Mouse (Mus musculus): ENCODE data around the gene Iffo2. TPM values are rescaled to one million over a fixed set of nuclear protein-coding genes. Genes with fewer than 3 reads are reported as not detected.

Iffo2 gene
- polyA plus RNA-seq, 1 experiment from 2014 or later, result 5.2 TPM

DNA sequence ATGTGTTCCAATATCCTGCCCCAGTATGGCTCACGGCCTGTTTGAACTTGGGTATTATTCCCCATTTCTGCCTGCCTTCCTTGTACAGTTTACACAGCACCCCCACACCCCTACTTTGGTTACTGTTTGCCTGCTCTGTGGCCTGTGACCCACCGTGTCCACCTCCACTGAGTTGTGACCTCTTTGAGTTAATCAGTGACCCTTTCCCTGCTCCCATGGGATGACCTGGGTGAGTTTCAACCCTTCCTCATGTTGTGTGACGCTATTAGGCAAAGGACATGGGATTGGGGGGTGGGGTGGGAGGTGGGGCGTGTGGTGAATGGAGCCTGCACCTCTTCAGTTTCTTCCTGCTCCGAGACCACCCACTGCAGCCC lies 93.8 kb downstream of the Iffo2 start:
- Histone ChIP-seq H3K4me3 (replicated peaks; ENCODE audit: low read depth, low read length) (peak overlapping the region; percentile 71), H3K27ac (replicated peaks; ENCODE audit: low read depth, low read length) (no peak overlapping the region), H3K9ac (replicated peaks; ENCODE audit: low read length) (0 out of 2 replicates have a peak overlapping the region, but pooled peaks have one; percentile 9), H3K9me3 (ENCODE audit: control insufficient read depth, low read length) (no peaks in the 10 kb centered on the region), H3K27me3 (ENCODE audit: control insufficient read depth, insufficient read depth, low read length) (no peaks in the 10 kb centered on the region), H3K36me3 (ENCODE audit: control insufficient read depth, insufficient read depth, low read length) (0 out of 2 replicates have a peak, but pooled peaks cover 3% of the 10 kb centered on the region), H3K4me1 (ENCODE audit: control insufficient read depth, insufficient read depth, low read length) (peaks cover 17% of the 10 kb centered on the region), H3K4me2 (ENCODE audit: low read length) (peak overlapping the region; percentile 86)
- no peak for ATAC-seq (ENCODE audit: low FRiP score, low TSS enrichment)
- 70% methylated on average over 5 of the region's 5 CpGs for WGBS
- no peak for DNase-seq

DNA sequence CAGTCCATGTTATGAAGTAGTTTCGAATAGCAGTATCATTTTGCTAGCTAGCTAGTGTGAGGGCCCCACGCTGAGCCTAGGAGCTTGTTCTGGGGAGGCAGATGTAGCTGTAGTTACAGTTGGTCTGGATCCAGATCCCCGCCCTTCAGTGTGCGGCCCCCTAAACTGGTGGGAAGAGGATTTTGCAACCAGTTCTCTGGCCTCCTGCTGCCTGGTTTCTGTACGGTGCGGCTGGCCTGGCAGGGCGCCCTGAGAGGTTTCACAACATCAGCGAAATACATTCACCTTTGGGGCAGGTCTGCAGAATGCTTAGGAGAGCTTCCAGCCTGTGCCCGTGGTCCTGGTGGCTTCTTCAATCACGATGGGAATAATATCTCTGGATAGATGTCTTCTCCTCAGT lies 94.4 kb downstream of the Iffo2 start:
- no peak overlapping the region for H3K27ac ChIP-seq (replicated peaks; ENCODE audit: low read depth, low read length)
- peaks cover 17% of the 10 kb centered on the region for H3K4me1 ChIP-seq (ENCODE audit: control insufficient read depth, insufficient read depth, low read length)
- 0 out of 2 replicates have a peak, but pooled peaks cover 3% of the 10 kb centered on the region for H3K36me3 ChIP-seq (ENCODE audit: control insufficient read depth, insufficient read depth, low read length)
- no peaks in the 10 kb centered on the region for H3K27me3 ChIP-seq (ENCODE audit: control insufficient read depth, insufficient read depth, low read length)
- WGBS, result 84% methylated on average over 10 of the region's 10 CpGs
- H3K4me2 ChIP-seq (ENCODE audit: low read length), result no peak overlapping the region; the same call in 1 of the 2 replicates
- H3K9me3 ChIP-seq (ENCODE audit: control insufficient read depth, low read length), result no peaks in the 10 kb centered on the region
- ATAC-seq (ENCODE audit: low FRiP score, low TSS enrichment), result no peak
- H3K4me3 ChIP-seq (replicated peaks; ENCODE audit: low read depth, low read length), result no peak overlapping the region
- H3K9ac ChIP-seq (replicated peaks; ENCODE audit: low read length), result no peak overlapping the region
- DNase-seq, result no peak

DNA sequence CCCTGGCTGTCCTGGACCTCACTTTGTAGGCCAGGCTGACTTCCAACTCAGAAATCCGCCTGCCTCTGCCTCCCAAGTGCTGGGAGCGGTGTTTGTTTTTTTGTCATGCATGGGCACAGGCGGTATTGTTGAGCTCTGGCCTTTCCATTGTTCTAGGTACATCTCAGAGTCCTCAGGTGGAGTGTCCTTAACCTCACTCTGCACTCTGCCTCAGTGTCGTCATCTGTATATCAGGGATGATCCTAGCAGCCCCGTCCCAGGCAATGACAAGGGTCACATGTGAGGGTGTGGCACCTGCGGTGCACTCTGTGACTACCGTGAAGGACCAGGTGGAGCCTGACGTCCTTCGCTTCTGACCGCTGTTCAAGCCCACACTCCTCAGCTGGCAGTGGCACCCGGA lies 97.0 kb downstream of the Iffo2 start:
- H3K9ac ChIP-seq (replicated peaks; ENCODE audit: low read length), result no peak overlapping the region
- no peak for DNase-seq
- H3K4me1 ChIP-seq (ENCODE audit: control insufficient read depth, insufficient read depth, low read length), result peaks cover 14% of the 10 kb centered on the region
- no peak for ATAC-seq (ENCODE audit: low FRiP score, low TSS enrichment)
- no peak overlapping the region for H3K27ac ChIP-seq (replicated peaks; ENCODE audit: low read depth, low read length)
- no peaks in the 10 kb centered on the region for H3K27me3 ChIP-seq (ENCODE audit: control insufficient read depth, insufficient read depth, low read length)
- no peak overlapping the region for H3K4me2 ChIP-seq (ENCODE audit: low read length)
- no peaks in the 10 kb centered on the region for H3K9me3 ChIP-seq (ENCODE audit: control insufficient read depth, low read length)
- 94% methylated on average over 11 of the region's 11 CpGs for WGBS
- no peak overlapping the region for H3K4me3 ChIP-seq (replicated peaks; ENCODE audit: low read depth, low read length)
- H3K36me3 ChIP-seq (ENCODE audit: control insufficient read depth, insufficient read depth, low read length), result 0 out of 2 replicates have a peak, but pooled peaks cover 3% of the 10 kb centered on the region

DNA sequence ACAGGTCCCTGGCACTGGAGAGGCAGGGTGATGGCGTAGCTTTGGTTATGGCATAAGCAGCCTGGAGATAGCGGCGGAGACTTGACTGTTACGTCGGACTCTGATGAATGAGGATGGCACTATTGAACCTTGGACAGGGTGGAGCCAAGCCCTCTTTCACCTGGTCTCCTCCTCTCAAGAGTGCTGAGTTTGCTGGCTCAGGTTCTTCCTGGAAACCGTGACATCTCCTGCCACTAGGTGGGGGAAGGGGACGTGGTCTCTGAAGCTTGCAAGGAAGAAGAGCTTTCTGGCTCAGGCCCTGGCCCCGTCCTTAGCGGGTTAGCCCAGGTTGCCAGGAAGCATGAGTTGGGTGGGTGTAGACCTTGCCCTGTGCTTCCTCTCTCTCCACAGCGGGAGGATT lies 99.8 kb downstream of the Iffo2 start:
- Histone ChIP-seq H3K27ac (replicated peaks; ENCODE audit: low read depth, low read length) (no peak overlapping the region), H3K9ac (replicated peaks; ENCODE audit: low read length) (no peak overlapping the region), H3K36me3 (ENCODE audit: control insufficient read depth, insufficient read depth, low read length) (peaks cover 6% of the 10 kb centered on the region; the same call in 1 of the 2 replicates), H3K4me3 (replicated peaks; ENCODE audit: low read depth, low read length) (no peak overlapping the region), H3K4me1 (ENCODE audit: control insufficient read depth, insufficient read depth, low read length) (no peaks in the 10 kb centered on the region), H3K9me3 (ENCODE audit: control insufficient read depth, low read length) (no peaks in the 10 kb centered on the region), H3K27me3 (ENCODE audit: control insufficient read depth, insufficient read depth, low read length) (no peaks in the 10 kb centered on the region), H3K4me2 (ENCODE audit: low read length) (no peak overlapping the region)
- ATAC-seq (ENCODE audit: low FRiP score, low TSS enrichment), result no peak
- 76% methylated on average over 10 of the region's 10 CpGs for WGBS
- DNase-seq, result no peak

DNA sequence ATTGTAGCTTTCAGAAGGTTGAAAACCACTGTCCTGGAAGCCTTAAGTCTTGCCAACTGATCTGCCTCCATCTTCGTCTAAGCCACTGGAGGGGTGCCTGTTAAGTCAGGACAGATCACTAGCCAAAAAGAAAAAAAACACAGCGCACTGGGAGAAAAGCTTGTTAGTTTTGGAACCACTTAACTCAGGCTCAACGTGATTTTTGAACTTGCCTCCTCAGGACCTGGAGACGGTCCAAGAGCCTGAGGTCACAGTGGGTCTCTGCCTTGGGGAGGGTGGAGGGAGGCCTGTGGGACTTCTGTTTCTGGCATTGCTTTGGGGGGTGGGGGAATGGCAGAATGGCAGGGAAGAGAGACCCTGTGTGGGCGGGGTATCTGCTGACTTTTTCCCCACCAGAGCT lies 100.8 kb downstream of the Iffo2 start:
- H3K4me1 ChIP-seq (ENCODE audit: control insufficient read depth, insufficient read depth, low read length), result no peaks in the 10 kb centered on the region
- 81% methylated on average over 5 of the region's 5 CpGs for WGBS
- no peak for DNase-seq

DNA sequence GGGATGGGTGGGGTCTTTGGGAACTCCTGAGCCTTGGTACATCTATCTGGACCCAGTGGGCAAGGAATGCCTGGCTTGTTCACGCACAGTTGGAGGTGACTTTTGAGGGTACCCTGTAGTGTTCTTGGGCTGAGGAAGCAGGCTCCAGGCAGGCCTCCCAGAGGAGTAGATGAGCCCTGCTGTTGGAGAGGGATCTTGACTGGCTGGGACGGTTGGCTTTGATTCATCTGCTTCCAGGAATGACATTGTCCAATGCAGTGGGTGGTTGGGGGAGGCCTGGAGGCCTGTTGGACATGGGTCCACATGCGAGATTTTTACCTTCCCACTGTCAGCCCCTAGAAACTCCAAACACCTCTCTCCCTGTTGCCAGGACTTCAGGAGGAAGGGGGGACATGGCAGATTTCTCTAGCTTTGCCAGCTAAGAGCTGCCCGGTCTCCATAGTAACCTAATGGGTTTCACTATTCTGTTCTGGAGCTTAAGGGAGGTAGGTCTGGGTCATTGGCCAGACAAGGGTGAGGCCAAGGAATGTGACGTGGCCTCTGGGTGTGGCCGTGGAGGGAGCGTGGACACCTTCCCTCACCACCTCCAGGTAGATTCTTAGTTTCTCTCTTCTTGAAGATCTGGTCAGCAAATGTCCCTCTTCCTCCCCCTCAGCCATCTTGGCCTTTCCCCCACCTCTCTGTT lies 101.4 kb downstream of the Iffo2 start:
- Histone ChIP-seq H3K27ac (replicated peaks; ENCODE audit: low read depth, low read length) (no peak overlapping the region), H3K9ac (replicated peaks; ENCODE audit: low read length) (no peak overlapping the region), H3K27me3 (ENCODE audit: control insufficient read depth, insufficient read depth, low read length) (no peaks in the 10 kb centered on the region), H3K9me3 (ENCODE audit: control insufficient read depth, low read length) (no peaks in the 10 kb centered on the region), H3K4me3 (replicated peaks; ENCODE audit: low read depth, low read length) (no peak overlapping the region), H3K36me3 (ENCODE audit: control insufficient read depth, insufficient read depth, low read length) (peaks cover 12% of the 10 kb centered on the region; the same call in 1 of the 2 replicates), H3K4me2 (ENCODE audit: low read length) (no peak overlapping the region), H3K4me1 (ENCODE audit: control insufficient read depth, insufficient read depth, low read length) (no peaks in the 10 kb centered on the region)
- WGBS, result 88% methylated on average over 7 of the region's 7 CpGs
- DNase-seq (no peak), ATAC-seq (ENCODE audit: low FRiP score, low TSS enrichment) (no peak)

More for the DNA sequence above, 100.8 kb downstream of the Iffo2 start:
- H3K4me3 ChIP-seq (replicated peaks; ENCODE audit: low read depth, low read length), result no peak overlapping the region
- no peak overlapping the region for H3K27ac ChIP-seq (replicated peaks; ENCODE audit: low read depth, low read length)
- no peak overlapping the region for H3K9ac ChIP-seq (replicated peaks; ENCODE audit: low read length)
- no peak overlapping the region for H3K4me2 ChIP-seq (ENCODE audit: low read length)
- no peak for ATAC-seq (ENCODE audit: low FRiP score, low TSS enrichment)
- H3K9me3 ChIP-seq (ENCODE audit: control insufficient read depth, low read length), result no peaks in the 10 kb centered on the region
- peaks cover 12% of the 10 kb centered on the region; the same call in 1 of the 2 replicates for H3K36me3 ChIP-seq (ENCODE audit: control insufficient read depth, insufficient read depth, low read length)
- no peaks in the 10 kb centered on the region for H3K27me3 ChIP-seq (ENCODE audit: control insufficient read depth, insufficient read depth, low read length)

DNA sequence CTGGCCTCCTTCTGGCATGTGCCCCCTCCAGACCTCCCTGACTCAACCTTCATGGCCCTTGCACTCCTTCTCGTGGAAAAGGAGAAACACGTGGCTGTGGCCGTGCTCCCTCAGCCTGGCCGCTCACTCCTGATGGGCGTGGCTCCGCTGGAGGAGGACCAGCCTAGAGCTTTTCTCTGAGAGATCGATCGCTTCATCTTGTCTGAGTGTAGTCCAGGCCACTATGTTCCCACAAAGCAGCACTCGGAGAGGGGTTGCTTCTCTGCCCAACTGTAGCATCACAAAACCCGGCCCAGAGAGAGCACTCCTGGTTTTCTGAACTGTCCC lies 101.9 kb downstream of the Iffo2 start:
- no peak for ATAC-seq (ENCODE audit: low FRiP score, low TSS enrichment)
- WGBS, result 85% methylated on average over 10 of the region's 10 CpGs

DNA sequence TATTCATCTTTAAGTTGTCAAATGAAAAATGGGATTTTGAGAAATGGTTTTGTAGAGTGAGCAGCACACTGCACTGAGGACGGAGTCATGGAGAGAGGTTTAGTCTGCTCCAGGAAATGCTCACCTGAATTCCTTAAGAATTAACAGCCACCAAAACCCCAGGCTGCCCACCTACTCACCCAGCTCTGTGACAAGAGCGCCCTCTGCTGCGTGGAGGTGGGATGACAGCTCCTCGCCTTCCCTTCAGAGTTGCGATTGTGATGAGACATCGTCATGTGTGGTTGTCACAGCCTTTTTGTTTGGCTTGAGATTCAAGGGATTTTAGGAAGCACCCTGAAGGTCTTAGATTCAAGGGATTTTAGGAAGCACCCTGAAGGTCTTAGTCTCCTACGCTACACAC lies 106.0 kb downstream of the Iffo2 start:
- no peaks in the 10 kb centered on the region for H3K9me3 ChIP-seq (ENCODE audit: control insufficient read depth, low read length)
- H3K27ac ChIP-seq (replicated peaks; ENCODE audit: low read depth, low read length), result no peak overlapping the region
- H3K36me3 ChIP-seq (ENCODE audit: control insufficient read depth, insufficient read depth, low read length), result peaks cover 16% of the 10 kb centered on the region
- DNase-seq (peak; percentile 84), ATAC-seq (ENCODE audit: low FRiP score, low TSS enrichment) (no peak)
- H3K4me2 ChIP-seq (ENCODE audit: low read length), result no peak overlapping the region
- 23% methylated on average over 7 of the region's 7 CpGs for WGBS
- H3K9ac ChIP-seq (replicated peaks; ENCODE audit: low read length), result no peak overlapping the region
- H3K4me3 ChIP-seq (replicated peaks; ENCODE audit: low read depth, low read length), result no peak overlapping the region
- H3K27me3 ChIP-seq (ENCODE audit: control insufficient read depth, insufficient read depth, low read length), result no peaks in the 10 kb centered on the region
- peaks cover 12% of the 10 kb centered on the region; the same call in 1 of the 2 replicates for H3K4me1 ChIP-seq (ENCODE audit: control insufficient read depth, insufficient read depth, low read length)

More for the DNA sequence above, 101.9 kb downstream of the Iffo2 start:
- Histone ChIP-seq H3K36me3 (ENCODE audit: control insufficient read depth, insufficient read depth, low read length) (peaks cover 15% of the 10 kb centered on the region), H3K4me1 (ENCODE audit: control insufficient read depth, insufficient read depth, low read length) (no peaks in the 10 kb centered on the region), H3K9ac (replicated peaks; ENCODE audit: low read length) (no peak overlapping the region), H3K4me3 (replicated peaks; ENCODE audit: low read depth, low read length) (no peak overlapping the region), H3K27ac (replicated peaks; ENCODE audit: low read depth, low read length) (no peak overlapping the region), H3K4me2 (ENCODE audit: low read length) (no peak overlapping the region), H3K9me3 (ENCODE audit: control insufficient read depth, low read length) (no peaks in the 10 kb centered on the region), H3K27me3 (ENCODE audit: control insufficient read depth, insufficient read depth, low read length) (no peaks in the 10 kb centered on the region)
- no peak for DNase-seq

DNA sequence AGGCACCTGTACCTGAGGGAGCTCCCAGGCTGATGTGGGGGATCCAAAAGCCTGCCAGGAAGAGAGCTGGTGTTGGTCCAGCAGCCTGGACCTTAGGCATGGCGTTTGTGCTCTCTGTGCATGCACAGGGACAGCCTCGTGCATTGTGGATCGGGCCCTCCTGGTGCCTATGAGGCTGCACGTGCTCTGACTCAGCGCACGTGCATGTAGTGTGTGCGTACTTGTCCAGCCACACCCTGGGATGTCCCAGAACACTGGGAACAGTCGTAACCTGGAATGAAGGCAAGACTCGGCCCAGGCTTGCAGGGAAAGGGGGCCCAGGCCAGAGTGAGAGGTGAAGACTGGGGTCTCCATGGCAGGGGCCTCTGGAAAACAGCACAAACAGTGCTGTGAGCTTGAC lies 107.5 kb downstream of the Iffo2 start:
- no peak for ATAC-seq (ENCODE audit: low FRiP score, low TSS enrichment)
- Histone ChIP-seq H3K4me3 (replicated peaks; ENCODE audit: low read depth, low read length) (no peak overlapping the region), H3K4me2 (ENCODE audit: low read length) (no peak overlapping the region), H3K9me3 (ENCODE audit: control insufficient read depth, low read length) (no peaks in the 10 kb centered on the region), H3K36me3 (ENCODE audit: control insufficient read depth, insufficient read depth, low read length) (peaks cover 19% of the 10 kb centered on the region), H3K27ac (replicated peaks; ENCODE audit: low read depth, low read length) (no peak overlapping the region), H3K4me1 (ENCODE audit: control insufficient read depth, insufficient read depth, low read length) (peaks cover 22% of the 10 kb centered on the region; the same call in 1 of the 2 replicates), H3K27me3 (ENCODE audit: control insufficient read depth, insufficient read depth, low read length) (peaks cover 5% of the 10 kb centered on the region; the same call in 1 of the 2 replicates), H3K9ac (replicated peaks; ENCODE audit: low read length) (no peak overlapping the region)
- DNase-seq, result no peak
- WGBS, result 89% methylated on average over 9 of the region's 9 CpGs
